Mouse (Mus musculus): ENCODE results near the gene Tspo.

Tspo gene

DNA sequence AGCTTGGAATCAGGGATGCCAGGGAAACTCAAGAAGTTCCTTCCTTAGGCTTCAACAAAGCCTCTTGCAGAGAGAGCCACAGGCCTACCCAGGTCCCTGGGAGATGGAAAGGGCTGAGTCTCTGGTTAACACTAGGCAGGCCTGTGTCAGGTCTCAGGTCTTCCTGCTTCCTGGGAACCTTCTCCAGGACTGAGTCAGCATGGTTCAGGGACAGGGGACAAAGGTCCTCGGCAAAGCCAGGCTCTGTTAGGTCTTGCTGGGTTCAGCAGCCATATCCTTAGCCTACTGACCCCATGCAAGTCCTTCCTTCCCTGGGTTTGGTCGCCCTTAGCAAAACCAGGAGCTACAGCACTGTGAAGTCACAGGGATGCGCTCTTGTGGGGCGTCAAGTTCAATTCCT lies 27.4 kb downstream of the Tspo start:
- no peak for DNase-seq

DNA sequence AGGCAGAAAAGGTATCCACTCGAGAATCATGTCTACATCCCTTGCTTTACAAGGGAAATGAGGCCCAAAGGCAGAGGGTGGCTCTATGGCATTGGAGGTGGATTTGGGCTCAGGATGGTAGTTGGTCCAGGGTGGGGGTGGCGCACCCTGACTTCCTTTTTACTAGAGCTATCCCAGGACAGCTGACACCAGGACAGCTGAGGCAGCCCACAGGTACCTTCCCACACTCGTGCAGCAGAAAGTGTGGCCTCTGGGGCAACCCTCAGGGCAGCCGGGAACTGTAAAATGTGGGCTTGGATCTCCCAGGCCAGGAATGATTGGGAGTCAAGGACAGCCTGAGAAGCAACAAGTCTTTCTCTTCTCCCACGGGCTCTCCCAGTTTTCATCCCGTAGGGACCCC lies 28.4 kb downstream of the Tspo start:
- no peak for DNase-seq

DNA sequence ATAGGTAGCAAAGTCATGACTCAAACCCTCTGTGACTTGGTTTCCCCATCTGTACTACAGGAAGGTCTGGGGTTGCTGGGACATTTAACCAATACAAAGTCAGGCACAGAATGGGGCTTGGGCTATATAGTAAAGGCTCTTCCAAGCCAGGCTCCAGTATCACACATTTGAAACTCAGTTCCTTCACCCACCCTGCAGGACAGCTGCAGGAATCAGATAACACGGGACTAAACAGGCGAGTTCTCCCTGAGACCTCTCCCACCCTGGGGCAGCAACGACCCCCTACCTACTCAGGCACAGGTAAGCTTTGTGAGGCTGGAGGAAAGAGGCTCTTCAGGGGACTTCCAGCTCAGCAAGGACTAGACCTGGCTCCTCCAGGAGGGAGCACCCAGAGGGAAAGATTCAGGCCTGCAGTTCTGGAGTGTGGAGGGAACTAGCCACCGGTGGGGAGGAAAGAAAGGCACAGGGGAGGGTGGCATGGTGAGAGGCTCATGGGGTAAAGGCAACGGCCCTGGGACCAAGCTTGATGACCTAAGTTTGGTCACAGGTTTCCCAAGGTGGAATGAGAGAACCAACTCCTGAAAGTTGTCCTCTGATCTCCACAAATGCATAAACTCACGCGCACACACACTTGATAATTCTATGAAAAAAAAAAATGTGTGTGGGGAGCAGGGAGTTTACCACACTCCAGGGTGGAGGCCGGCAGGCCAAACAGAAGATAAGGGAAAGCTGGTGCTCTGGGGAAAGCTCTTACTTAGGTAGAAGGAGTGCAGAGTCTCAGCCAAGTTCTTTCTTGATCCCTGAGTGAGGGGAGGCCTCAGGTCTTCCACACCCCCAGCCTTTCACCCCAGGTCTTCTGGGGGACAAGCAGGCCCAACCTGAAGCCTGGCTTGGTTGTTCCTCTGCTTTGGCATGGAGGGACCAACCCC lies 29.1 kb downstream of the Tspo start:
- no peak for DNase-seq

DNA sequence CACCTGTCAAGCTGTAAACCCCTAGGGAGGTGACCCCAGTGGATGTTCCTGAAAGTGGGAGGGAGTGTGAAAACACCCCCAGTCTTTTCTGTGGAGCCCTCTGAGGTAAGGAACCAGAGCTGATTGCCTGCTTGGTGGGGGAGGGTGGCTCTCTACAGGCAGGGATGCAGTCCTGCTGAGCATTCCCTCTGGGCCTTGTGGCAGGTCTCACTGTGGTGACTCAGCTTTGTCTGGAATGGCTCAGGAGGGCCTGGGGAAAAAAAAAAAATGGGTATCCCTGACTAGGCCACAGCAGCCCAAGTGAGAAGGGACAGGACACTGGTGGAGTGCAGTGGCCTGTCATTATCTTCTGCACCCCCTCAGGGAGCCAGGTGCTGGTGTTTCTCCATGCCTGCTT lies 29.8 kb downstream of the Tspo start:
- DNase-seq: no peak

DNA sequence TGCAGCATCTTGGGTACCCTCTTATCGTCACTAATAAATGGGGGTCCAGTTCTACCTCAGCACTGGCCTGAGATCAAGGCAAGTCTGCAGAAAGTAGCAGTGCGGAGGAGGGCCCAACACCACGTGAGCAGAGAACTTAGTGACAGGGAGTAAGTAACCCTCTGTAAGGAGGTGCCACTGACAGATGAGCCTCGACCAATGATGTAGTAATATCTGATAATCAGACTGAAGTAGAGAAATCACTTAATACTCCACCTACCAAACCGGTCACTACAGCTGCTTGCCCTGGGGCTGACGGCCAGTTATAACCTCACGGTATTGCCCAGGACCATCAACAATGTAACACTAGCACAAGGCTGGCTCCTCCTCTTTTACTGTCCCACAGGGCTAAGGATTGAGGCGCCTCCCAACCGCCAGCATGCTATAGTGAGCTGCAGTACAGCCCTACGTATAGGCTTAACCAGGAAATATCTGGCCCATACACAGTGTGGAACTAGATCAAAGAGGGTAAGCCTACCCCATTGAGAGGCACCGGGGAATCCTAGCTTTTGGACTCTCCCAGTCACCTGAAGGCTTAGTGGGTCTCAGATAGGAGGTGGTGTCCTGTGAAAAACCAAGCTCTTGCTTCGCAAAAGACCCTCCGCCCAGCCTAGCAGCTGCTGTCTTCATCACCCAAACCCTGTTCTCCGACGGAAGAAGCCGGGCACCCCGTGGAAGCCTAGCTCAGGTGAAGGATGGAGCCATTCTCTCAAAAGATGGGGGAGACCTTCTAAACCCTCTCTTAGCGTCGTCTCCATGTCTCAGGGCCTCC lies 30.5 kb downstream of the Tspo start:
- no peak for DNase-seq

DNA sequence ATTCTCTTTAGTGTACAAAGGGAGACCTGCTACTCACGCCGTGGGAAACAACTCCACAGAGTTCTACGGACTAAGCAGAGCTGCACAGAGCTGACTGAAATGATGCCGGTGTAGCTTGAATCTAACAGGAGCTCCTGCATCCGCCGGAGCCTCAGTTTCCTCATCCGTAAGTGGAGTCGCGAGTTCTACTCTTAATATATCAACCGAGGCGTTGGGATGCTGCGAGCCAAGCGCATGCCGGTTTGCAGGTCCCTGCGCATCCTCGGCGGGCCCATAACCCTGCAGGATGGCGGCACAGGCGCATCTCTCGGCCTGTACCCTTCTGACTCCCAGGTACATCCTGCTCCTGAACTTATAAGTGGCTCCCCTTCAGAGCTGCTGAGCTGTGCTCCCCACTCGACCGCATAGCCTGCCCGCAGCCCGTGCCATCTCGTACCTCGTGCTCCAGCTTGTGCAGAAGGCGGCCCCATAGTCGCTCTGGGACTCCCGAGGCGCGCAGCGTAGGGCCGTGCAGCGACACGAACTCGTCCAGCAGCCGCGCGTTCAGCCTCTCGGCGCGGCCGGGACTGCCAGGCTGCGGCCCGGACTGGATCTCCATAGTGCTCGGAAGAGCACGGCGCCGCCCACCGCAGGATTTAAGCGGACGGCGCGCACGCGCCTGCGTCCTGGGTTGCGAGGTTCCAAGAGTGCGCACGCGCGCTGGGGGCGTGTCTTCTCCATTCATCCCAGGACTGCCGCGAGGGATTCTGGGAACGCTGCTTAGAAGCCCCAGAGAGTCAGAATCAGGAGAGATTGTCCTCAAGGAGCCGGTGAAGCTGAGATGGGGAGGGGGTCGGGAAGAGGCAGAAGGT lies 31.3 kb downstream of the Tspo start, which contains the start of gene Ttll12:
Gene Ttll12, minus strand, starts transcription at position 645 of the 851 bp plus-strand sequence.
- DNase-seq: peak; percentile 92

DNA sequence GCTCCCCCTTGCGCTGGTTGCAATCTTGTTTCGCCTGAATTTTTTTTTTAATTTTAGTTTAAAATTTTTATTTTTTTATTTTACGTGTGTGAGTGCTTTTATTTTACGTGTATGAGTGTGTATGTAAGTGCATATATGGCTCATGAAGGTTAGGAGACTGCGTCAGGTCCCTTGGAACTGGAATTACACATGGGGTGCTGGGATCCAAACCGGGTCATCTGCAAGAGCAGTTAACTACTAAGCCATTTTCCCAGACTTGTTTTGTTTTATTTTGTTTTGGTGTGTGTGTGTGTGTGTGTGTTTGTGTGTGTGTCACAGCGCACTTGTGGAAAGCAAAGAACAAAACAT lies 31.9 kb downstream of the Tspo start:
- DNase-seq: no peak

DNA sequence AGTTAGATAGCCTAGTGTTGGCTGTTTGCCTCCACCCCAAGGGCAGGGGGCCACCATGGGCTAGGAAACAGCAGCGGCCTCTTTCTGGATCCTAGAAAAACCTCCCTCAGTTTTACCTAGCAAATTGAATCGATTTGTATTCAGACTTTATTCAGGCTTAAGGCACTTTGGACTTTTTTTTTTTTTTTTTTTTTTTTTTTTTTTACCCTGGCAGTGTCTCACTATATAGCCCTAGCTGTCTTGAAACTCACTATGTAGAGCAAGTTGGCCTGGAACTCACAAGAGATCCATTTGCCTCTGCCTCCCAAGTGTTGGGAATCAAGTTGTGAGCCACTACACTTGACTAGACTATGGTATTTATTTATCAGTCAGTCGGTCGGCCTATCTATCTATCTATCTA lies 33.4 kb downstream of the Tspo start:
- no peak for DNase-seq

DNA sequence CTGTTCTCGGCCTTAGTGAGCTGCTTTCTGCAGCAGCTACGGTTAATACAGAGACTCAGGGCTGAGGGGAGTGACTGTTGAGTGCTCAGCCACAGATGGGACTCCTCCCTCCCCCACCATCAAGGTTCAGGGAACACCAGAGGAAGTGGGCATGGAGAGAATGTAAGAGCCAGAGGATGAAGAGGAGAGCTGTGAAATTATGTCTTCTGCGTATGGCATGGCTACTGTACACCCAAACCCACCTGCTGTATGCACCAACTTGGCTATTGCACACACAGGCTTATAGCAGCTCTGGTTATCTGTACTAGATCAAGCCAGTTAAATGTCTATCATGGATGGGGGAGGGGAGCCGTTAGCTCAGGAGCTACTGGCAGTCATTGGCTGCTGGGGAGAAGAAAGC lies 37.8 kb downstream of the Tspo start:
- DNase-seq: no peak

DNA sequence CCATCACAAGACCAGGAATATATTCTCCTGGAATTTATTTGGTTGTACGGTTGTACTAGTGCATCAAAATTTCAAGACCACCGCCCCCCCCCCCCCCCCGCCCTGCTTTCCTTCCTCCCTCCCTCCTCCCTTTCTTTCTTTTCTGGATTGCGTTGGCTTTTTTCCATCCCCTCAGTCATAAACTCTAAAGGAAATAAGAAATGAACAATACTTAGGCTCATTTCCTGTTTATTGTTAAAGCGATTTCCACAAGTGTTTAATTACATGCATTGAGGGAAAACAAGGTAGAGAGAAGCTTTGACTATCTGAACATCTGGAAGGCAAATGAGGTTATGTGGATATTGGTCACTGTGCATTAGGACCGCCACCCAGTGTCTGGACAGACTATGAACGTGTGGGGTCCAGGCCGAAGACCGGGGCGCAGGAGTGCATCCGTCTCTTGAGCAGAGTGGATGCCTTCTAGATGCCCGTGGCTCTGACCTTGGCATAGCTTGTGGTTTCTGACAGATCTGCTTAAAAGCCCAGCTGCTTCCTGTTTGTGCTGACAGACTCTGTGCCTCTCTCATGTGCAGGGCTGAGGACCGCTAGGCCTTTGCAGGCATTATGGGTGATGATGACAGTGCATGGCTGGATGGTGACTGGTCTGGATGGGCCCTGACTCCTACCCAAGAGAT lies 39.1 kb downstream of the Tspo start:
- DNase-seq: no peak

DNA sequence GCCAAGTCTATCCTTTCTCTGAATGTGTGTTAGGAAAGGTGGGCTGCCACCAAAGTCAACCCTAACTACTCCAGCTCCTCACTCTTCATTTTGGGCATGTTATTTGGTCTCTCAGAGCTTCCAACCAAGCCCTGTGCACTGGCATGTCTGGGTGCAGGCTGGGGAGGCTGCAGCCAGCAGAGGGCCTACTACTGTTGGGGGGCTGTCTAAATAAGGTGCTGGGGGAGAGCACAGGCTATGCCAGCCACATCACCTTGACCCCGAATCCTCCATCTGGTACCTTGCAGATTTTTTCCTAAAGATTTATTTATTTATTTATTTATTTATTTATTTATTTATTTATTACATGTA lies 39.6 kb downstream of the Tspo start:
- no peak for DNase-seq

DNA sequence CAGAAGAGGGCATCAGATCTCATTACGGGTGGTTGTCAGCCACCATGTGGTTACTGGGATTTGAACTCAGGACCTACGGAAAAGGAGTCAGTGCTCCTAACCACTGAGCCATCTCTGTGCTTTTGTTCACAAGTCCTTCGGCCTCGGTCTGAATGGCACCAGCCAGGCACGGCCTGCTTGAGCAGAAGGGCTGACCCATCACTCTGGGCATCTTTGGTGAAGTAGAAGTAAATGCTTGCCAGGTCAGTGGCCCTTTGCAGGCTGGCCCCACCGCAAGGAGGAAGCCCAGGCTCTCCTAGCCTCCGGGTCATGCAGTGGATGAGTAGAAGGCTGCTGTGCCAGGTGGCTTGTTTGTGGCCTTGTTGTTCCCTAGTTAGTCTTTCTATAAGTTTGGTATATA lies 40.0 kb downstream of the Tspo start:
- DNase-seq: no peak

DNA sequence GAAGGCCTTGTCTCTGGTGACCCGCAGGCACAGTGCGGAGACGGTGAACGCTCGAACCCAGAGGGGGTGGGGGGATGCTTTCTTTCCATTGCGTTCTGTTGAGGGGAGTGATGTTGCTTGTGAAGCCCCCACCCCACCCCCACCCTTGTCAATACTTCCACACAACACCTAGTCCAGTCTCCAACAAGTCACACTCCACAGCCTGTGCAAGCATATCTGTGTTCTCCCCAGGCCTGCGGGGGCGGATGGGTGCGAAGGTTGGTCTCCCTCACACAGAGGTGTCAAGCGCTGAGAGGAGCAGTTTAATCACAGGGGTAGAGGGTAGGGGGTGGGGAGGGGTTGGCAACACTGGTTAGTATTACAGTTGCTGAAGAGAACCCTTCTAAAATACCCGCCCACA lies 42.8 kb downstream of the Tspo start:
- no peak for DNase-seq

DNA sequence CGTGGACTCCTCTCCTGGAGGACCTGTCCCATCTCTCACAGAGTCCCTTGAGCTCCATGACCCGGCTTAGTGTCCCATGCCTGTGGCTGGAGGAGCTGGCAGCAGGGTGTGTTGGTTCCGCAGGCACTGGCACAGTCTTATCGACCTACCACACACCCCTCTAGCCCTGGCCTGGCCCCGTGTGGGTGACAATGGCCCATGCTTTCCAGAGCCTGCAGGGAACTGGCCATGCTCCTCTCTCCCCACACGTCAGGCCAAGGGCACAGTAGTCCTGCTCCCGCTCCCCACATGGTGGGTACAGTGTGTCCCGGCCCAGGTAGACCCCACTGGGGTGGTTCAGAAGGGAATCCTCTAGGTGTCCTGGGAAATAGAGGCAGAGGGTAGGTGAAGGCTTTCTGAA lies 43.3 kb downstream of the Tspo start:
- DNase-seq: no peak

DNA sequence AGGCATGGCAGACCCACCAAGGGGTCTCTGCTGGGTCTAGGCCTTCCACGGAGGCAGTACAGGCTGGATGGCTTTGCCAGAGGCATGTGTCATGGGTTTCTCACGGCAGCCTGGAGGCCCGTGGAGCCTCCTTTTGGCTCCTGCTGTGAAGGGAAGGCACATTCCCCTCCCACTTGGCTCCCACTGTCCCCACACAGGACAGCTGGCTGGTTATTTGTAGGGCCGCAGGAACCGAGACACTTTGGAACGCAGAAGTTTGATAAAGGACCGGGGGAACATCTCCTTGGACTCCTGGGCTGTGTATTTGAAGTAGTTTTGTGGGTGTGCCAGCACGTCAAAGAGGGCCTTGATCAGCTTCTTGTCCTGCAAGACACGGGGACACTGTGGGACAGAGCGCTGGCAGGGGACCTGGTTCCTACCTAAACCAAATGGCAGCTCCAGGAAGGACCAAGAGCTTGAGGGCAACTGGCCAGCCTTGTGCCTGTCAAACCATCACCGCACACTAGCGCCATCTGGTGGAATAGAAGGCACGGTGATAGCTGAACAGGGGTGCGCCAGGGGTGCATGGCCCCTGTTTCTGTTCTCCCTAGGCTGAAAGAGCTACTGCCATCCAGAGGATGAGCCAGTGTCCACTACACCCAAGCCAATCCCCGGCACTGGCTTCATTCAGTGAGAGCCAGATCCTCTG lies 43.9 kb downstream of the Tspo start:
- DNase-seq: peak; percentile 35

DNA sequence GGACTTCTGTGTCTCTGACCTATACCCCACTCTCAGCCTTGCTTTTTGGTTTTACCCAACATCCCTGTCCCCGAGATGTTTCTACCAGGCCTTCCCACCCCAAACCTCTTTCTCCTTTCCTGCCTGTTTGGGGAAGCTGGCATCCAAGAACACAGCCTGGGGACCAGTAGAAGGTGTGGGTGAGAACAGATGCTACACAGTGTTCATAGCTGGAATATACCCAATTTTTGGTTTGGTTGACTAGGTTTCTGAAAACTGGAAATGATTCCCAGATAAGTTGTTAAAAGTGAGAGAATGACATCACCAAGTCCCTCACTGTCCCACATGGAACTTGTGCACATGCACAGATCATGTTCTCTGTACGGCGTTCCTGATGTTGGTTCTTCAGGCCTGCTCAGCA lies 51.9 kb downstream of the Tspo start:
- peak; percentile 42 for DNase-seq

Data from right cerebral cortex, postnatal 25 days (tissue).